Mouse (Mus musculus): ENCODE measurements around the gene Pdia6.

GRCm38 (mm10) chr12:17231513-17231912, 34.8 kb upstream of the Pdia6 start:
- TF ChIP-seq ZNF384 (IDR thresholded peaks at IDR 0.05; ENCODE audit: low read depth, low read length) (no peak), MAFK (IDR thresholded peaks at IDR 0.05; ENCODE audit: insufficient read depth, low read depth, low read length) (no peak)
